Mouse (Mus musculus): ENCODE data around the gene St6galnac1.

GRCm38 (mm10) chr11:116823255-116823654 lies 47.9 kb upstream of the St6galnac1 start:
- no peak for TF ChIP-seq CTCF (IDR thresholded peaks at IDR 0.05)
- TF ChIP-seq POLR2A (IDR thresholded peaks at IDR 0.05; ENCODE audit: insufficient read depth, low read depth, low read length): no peak
- TF ChIP-seq EP300 (IDR thresholded peaks at IDR 0.05; ENCODE audit: insufficient read depth, low read depth, low read length): no peak
